In genomic region chr15:78900585-78901421, GRCm38 (mm10) we compare ENCODE assay signal across 8 mouse cellular contexts. TPM values are rescaled to one million over a fixed set of nuclear protein-coding genes. Genes with fewer than 3 reads are reported as not detected.
DNase-seq lines count a peak whose midpoint lies in the region; ATAC-seq and TF ChIP-seq lines count a peak whose summit lies in the region.

No protein-coding gene starts in this region.

- H3K4me2 ChIP-seq in kidney, embryonic 16.5 days (replicated peaks; ENCODE audit: low read depth, low read length): peak overlapping the region; percentile 86
- H3K4me2 ChIP-seq in hindbrain, embryonic 16.5 days (ENCODE audit: low read length): peak overlapping the region; percentile 98
- H3K4me2 ChIP-seq in midbrain, embryonic 13.5 days (replicated peaks): peak overlapping the region; percentile 93

- peaks cover 20% of the 10 kb centered on the region for H3K36me3 ChIP-seq in kidney, embryonic 16.5 days (ENCODE audit: insufficient read depth, low read length)
- no peaks in the 10 kb centered on the region for H3K36me3 ChIP-seq in hindbrain, embryonic 16.5 days (ENCODE audit: control insufficient read depth, insufficient read depth, low read length)
- no peaks in the 10 kb centered on the region for H3K36me3 ChIP-seq in midbrain, embryonic 13.5 days

- 20% methylated on average over 18 of the region's 18 CpGs for WGBS in kidney, embryonic 16.5 days
- 31% methylated on average over 18 of the region's 18 CpGs for WGBS in hindbrain, embryonic 16.5 days
- WGBS in midbrain, embryonic 13.5 days: 19% methylated on average over 18 of the region's 18 CpGs

- H3K4me3 ChIP-seq in kidney, embryonic 16.5 days (ENCODE audit: low read length): peak overlapping the region; percentile 77
- peak overlapping the region; percentile 98 for H3K4me3 ChIP-seq in cortical plate, adult 2 months (ENCODE audit: insufficient read depth, low read length)
- peak overlapping the region; percentile 61 for H3K4me3 ChIP-seq in hindbrain, embryonic 16.5 days (ENCODE audit: low read length)
- peak overlapping the region; percentile 50 for H3K4me3 ChIP-seq in midbrain, embryonic 13.5 days (replicated peaks)

- H3K27ac ChIP-seq in kidney, embryonic 16.5 days (ENCODE audit: low read length): peak overlapping the region; percentile 81; the same call in 1 of the 2 replicates
- H3K27ac ChIP-seq in cortical plate, adult 2 months (ENCODE audit: insufficient read depth, low read length): no peak overlapping the region
- H3K27ac ChIP-seq in hindbrain, embryonic 16.5 days (ENCODE audit: low read depth, low read length): no peak overlapping the region
- no peak overlapping the region for H3K27ac ChIP-seq in midbrain, embryonic 13.5 days

- H3K9me3 ChIP-seq in kidney, embryonic 16.5 days (ENCODE audit: low read length): no peaks in the 10 kb centered on the region
- H3K9me3 ChIP-seq in hindbrain, embryonic 16.5 days (ENCODE audit: control insufficient read depth, low read length): no peaks in the 10 kb centered on the region
- no peaks in the 10 kb centered on the region for H3K9me3 ChIP-seq in midbrain, embryonic 13.5 days

- peak; percentile 18; the same call in 1 of the 2 replicates for ATAC-seq in kidney, embryonic 16.5 days (ENCODE audit: low FRiP score, low TSS enrichment)
- no peak for ATAC-seq in hindbrain, embryonic 16.5 days
- no peak for ATAC-seq in midbrain, embryonic 13.5 days

- DNase-seq in kidney, postnatal 36 days: no peak
- no peak for DNase-seq in MN1 (ENCODE audit: low spot score)
- no peak for DNase-seq in left cerebral cortex, adult 11 months (ENCODE audit: low spot score)
- no peak for DNase-seq in B cell, adult 2 months

- TF ChIP-seq POLR2A in cortical plate, adult 2 months (IDR thresholded peaks at IDR 0.05; ENCODE audit: extremely low read depth, insufficient read depth, low read length): no peak

- H3K4me1 ChIP-seq in kidney, embryonic 16.5 days (ENCODE audit: insufficient read depth, low read length): peaks cover 43% of the 10 kb centered on the region
- peaks cover 2% of the 10 kb centered on the region; the same call in 1 of the 2 replicates for H3K4me1 ChIP-seq in cortical plate, adult 2 months (ENCODE audit: control insufficient read depth, insufficient read depth, low read length)
- peaks cover 12% of the 10 kb centered on the region for H3K4me1 ChIP-seq in hindbrain, embryonic 16.5 days (ENCODE audit: control insufficient read depth, insufficient read depth, low read depth, low read length)
- peaks cover 17% of the 10 kb centered on the region for H3K4me1 ChIP-seq in midbrain, embryonic 13.5 days (replicated peaks)

- TF ChIP-seq CTCF in cortical plate, adult 2 months (IDR thresholded peaks at IDR 0.05; ENCODE audit: extremely low read depth, insufficient read depth, low read length): no peak

- peak overlapping the region; percentile 84 for H3K9ac ChIP-seq in kidney, embryonic 16.5 days (replicated peaks; ENCODE audit: low read length)
- peak overlapping the region; percentile 38 for H3K9ac ChIP-seq in hindbrain, embryonic 16.5 days (ENCODE audit: low read depth, low read length)
- H3K9ac ChIP-seq in midbrain, embryonic 13.5 days (replicated peaks): peak overlapping the region; percentile 33; the same call in 1 of the 2 replicates

- H3K27me3 ChIP-seq in kidney, embryonic 16.5 days (ENCODE audit: insufficient read depth, low read length): no peaks in the 10 kb centered on the region
- H3K27me3 ChIP-seq in hindbrain, embryonic 16.5 days (replicated peaks; ENCODE audit: control insufficient read depth, insufficient read depth, low read length): peaks cover 10% of the 10 kb centered on the region
- peaks cover 39% of the 10 kb centered on the region for H3K27me3 ChIP-seq in midbrain, embryonic 13.5 days

RNA-seq across cellular contexts. Expression of gene Sh3bp1, which starts 1.2 kb away (rescaled TPM):
- polyA plus RNA-seq in kidney, embryonic 16.5 days (2015; fragmentation: Nextera tagmentation; extraction: Ambion mirVana): 33.1 and 41.0 TPM in 2 replicates
- 39.5 and 42.2 TPM in 2 replicates for polyA plus RNA-seq in cortical plate, adult 2 months (2012; rRNA removed)
- polyA plus RNA-seq in hindbrain, embryonic 16.5 days (2015; fragmentation: Nextera tagmentation; extraction: Ambion mirVana): 4.5 and 6.7 TPM in 2 replicates
- 2.5 and 4.9 TPM in 2 replicates for polyA plus RNA-seq in midbrain, embryonic 13.5 days (2015; fragmentation: Nextera tagmentation; extraction: Ambion mirVana)

RNA-seq across cellular contexts. Expression of gene Gm49510, which starts 1.3 kb away (rescaled TPM):
- polyA plus RNA-seq in kidney, embryonic 16.5 days (2015; fragmentation: Nextera tagmentation; extraction: Ambion mirVana): 0.37 and 0.70 TPM in 2 replicates
- 0.08 and 0.09 TPM in 2 replicates for polyA plus RNA-seq in cortical plate, adult 2 months (2012; rRNA removed)
- 0.11 TPM in 1 of 2 replicates, not detected in the other for polyA plus RNA-seq in hindbrain, embryonic 16.5 days (2015; fragmentation: Nextera tagmentation; extraction: Ambion mirVana)
- 0.12 TPM in 1 of 2 replicates, not detected in the other for polyA plus RNA-seq in midbrain, embryonic 13.5 days (2015; fragmentation: Nextera tagmentation; extraction: Ambion mirVana)

RNA-seq across cellular contexts. Expression of gene Pdxp, which starts 12.9 kb away (rescaled TPM):
- 11.7 and 12.0 TPM in 2 replicates for polyA plus RNA-seq in kidney, embryonic 16.5 days (2015; fragmentation: Nextera tagmentation; extraction: Ambion mirVana)
- 226 and 238 TPM in 2 replicates for polyA plus RNA-seq in cortical plate, adult 2 months (2012; rRNA removed)
- polyA plus RNA-seq in hindbrain, embryonic 16.5 days (2015; fragmentation: Nextera tagmentation; extraction: Ambion mirVana): 94.7 and 96.9 TPM in 2 replicates
- polyA plus RNA-seq in midbrain, embryonic 13.5 days (2015; fragmentation: Nextera tagmentation; extraction: Ambion mirVana): 55.8 and 63.2 TPM in 2 replicates

RNA-seq across cellular contexts. Expression of gene Gga1, which starts 23.8 kb away (rescaled TPM):
- polyA plus RNA-seq in kidney, embryonic 16.5 days (2015; fragmentation: Nextera tagmentation; extraction: Ambion mirVana): 54.7 and 61.9 TPM in 2 replicates
- 72.6 and 73.0 TPM in 2 replicates for polyA plus RNA-seq in cortical plate, adult 2 months (2012; rRNA removed)
- 46.1 and 51.8 TPM in 2 replicates for polyA plus RNA-seq in hindbrain, embryonic 16.5 days (2015; fragmentation: Nextera tagmentation; extraction: Ambion mirVana)
- polyA plus RNA-seq in midbrain, embryonic 13.5 days (2015; fragmentation: Nextera tagmentation; extraction: Ambion mirVana): 47.8 and 49.2 TPM in 2 replicates

RNA-seq across cellular contexts. Expression of gene Lgals1, which starts 25.7 kb away (rescaled TPM):
- polyA plus RNA-seq in kidney, embryonic 16.5 days (2015; fragmentation: Nextera tagmentation; extraction: Ambion mirVana): 659 and 673 TPM in 2 replicates
- 42.9 and 44.4 TPM in 2 replicates for polyA plus RNA-seq in cortical plate, adult 2 months (2012; rRNA removed)
- polyA plus RNA-seq in hindbrain, embryonic 16.5 days (2015; fragmentation: Nextera tagmentation; extraction: Ambion mirVana): 105 and 169 TPM in 2 replicates
- polyA plus RNA-seq in midbrain, embryonic 13.5 days (2015; fragmentation: Nextera tagmentation; extraction: Ambion mirVana): 109 and 125 TPM in 2 replicates

Comparison
In these comparisons a context has a peak if more than half of its experiments do, and no peak if none do; other contexts are left out.
1. H3K9ac ChIP-seq: peak in every context shown above with its lines; median percentile 84 in kidney, embryonic 16.5 days; 38 in hindbrain, embryonic 16.5 days; 33 in midbrain, embryonic 13.5 days.